Mouse (Mus musculus) CH12.LX (cell line): ENCODE data around the gene Arhgef7.

Source experiments
- CTCF ChIP-seq, 2 experiments: IDR thresholded peaks in 1 of 2; conservative IDR thresholded peaks in 1 of 2; 2 replicates each; pipeline ENCODE4 v1.5.1; 2011 to 2012; ENCODE audit warnings: low read depth in 2 of 2, low read length in 2 of 2, improper control_type of control experiment in 1 of 2, inconsistent platforms in 1 of 2, mild to moderate bottlenecking in 1 of 2, moderate library complexity in 1 of 2
- ELF1 ChIP-seq: IDR thresholded peaks from 2 replicates; pipeline ENCODE4 v1.6.1; 2014; ENCODE audit warnings: low read depth, mild to moderate bottlenecking, inconsistent platforms, low read length, improper control_type of control experiment
- ETS1 ChIP-seq: conservative IDR thresholded peaks from 2 replicates; pipeline ENCODE4 v1.6.1; 2012; ENCODE audit warnings: low read depth, mild to moderate bottlenecking, inconsistent platforms, low read length, improper control_type of control experiment, moderate library complexity
- JUN ChIP-seq: IDR thresholded peaks from 2 replicates; pipeline ENCODE4 v1.6.1; 2011; ENCODE audit warnings: low read depth, mild to moderate bottlenecking, low read length, improper control_type of control experiment, moderate library complexity; ENCODE audit not compliant: insufficient read depth
- KAT2A ChIP-seq: IDR thresholded peaks from 2 replicates; pipeline ENCODE4 v1.6.1; 2012; ENCODE audit warnings: low read length, improper control_type of control experiment, inconsistent platforms; ENCODE audit not compliant: insufficient replicate concordance
- MAX ChIP-seq: IDR thresholded peaks from 2 replicates; pipeline ENCODE4 v1.6.1; 2011; ENCODE audit warnings: low read length, improper control_type of control experiment
- POLR2A ChIP-seq: IDR thresholded peaks from 2 replicates; pipeline ENCODE4 v1.6.1; 2011; ENCODE audit warnings: low read depth, mild to moderate bottlenecking, improper control_type of control experiment, low read length
- SIN3A ChIP-seq: IDR thresholded peaks from 2 replicates; pipeline ENCODE4 v1.6.1; 2012; ENCODE audit warnings: low read length, improper control_type of control experiment, inconsistent platforms
- TCF12 ChIP-seq: IDR thresholded peaks from 2 replicates; pipeline ENCODE4 v1.6.1; 2014; ENCODE audit warnings: low read depth, mild to moderate bottlenecking, inconsistent platforms, low read length, improper control_type of control experiment
- USF1 ChIP-seq: IDR thresholded peaks from 2 replicates; pipeline ENCODE4 v1.6.1; 2014; ENCODE audit warnings: low read depth, mild to moderate bottlenecking, inconsistent platforms, low read length, improper control_type of control experiment

GRCm38 (mm10) chr8:11801571-11801970, 74.0 kb downstream of the Arhgef7 start:
- TF ChIP-seq JUN (no peak), TCF12 (no peak), SIN3A (no peak), CTCF (conservative IDR thresholded peaks at IDR 0.05 in 1 of 2, IDR thresholded peaks at IDR 0.05 in 1 of 2; ENCODE audit: low read depth in 2 of 2, low read length in 2 of 2) (no peak), MAX (no peak), KAT2A (no peak), ELF1 (no peak), ETS1 (no peak), USF1 (no peak), POLR2A (no peak)
